Mouse (Mus musculus) midbrain, embryonic 11.5 days (tissue): ENCODE measurements around the gene Kcnq4. TPM values are rescaled to one million over a fixed set of nuclear protein-coding genes. Genes with fewer than 3 reads are reported as not detected.

Experiments
- ATAC-seq: fragments of 200-750 bp; cut with Nextera tagmentation; 2 replicates; pipeline ENCODE4 v1.8.0; 2017; ENCODE audit warnings: moderate TSS enrichment, moderate library complexity; ENCODE audit not compliant: low FRiP score
- DNase-seq: peaks from one replicate; pipeline ENCODE4 v3.0.0; 2015; ENCODE audit warnings: low spot score; ENCODE audit errors: missing footprints
- H3K27ac ChIP-seq: fragments of 300-500 bp; sonication (generic); 2 replicates; pipeline ENCODE4 v1.5.1; 2014; ENCODE audit warnings: low read depth, low read length
- H3K27me3 ChIP-seq: fragments of 300-500 bp; sonication (generic); 2 replicates; pipeline ENCODE4 v1.6.1; 2014; ENCODE audit warnings: mild to moderate bottlenecking, low read length, moderate library complexity, mixed read lengths; ENCODE audit not compliant: control insufficient read depth, insufficient read depth
- H3K36me3 ChIP-seq: fragments of 300-500 bp; sonication (generic); 2 replicates; pipeline ENCODE4 v1.6.1; 2014; ENCODE audit warnings: mild to moderate bottlenecking, low read length, moderate library complexity, mixed read lengths; ENCODE audit not compliant: control insufficient read depth, insufficient read depth
- H3K4me1 ChIP-seq: fragments of 300-500 bp; sonication (generic); 2 replicates; pipeline ENCODE4 v1.6.1; 2014; ENCODE audit warnings: low read length; ENCODE audit not compliant: control insufficient read depth, insufficient read depth
- H3K4me2 ChIP-seq: fragments of 300-500 bp; sonication (generic); 2 replicates; pipeline ENCODE4 v1.6.1; 2014; ENCODE audit warnings: mild to moderate bottlenecking, moderate library complexity
- H3K4me3 ChIP-seq: fragments of 300-500 bp; sonication (generic); 2 replicates; pipeline ENCODE4 v1.5.1; 2014; ENCODE audit warnings: low read depth, low read length
- H3K9ac ChIP-seq: fragments of 300-500 bp; sonication (generic); 2 replicates; pipeline ENCODE4 v1.6.1; 2014; ENCODE audit warnings: low read length
- H3K9me3 ChIP-seq: fragments of 300-500 bp; sonication (generic); 2 replicates; pipeline ENCODE4 v1.6.1; 2016; ENCODE audit warnings: low read length; ENCODE audit not compliant: control insufficient read depth
- WGBS: fragments of 180-500 bp; shearing (Covaris S2); extraction: QIAGEN DNeasy Blood & Tissue Kit; methylation state at CpG from one replicate; pipeline ENCODE4 v1.1.7; 2014; 5-methylcytosine and 5-hydroxymethylcytosine counted together
- microRNA counts: library from miRNA; unstranded; fragments of <30 nt; microRNA quantifications from one replicate; lab custom pipeline; 2015
- microRNA-seq: library from miRNA; unstranded; fragments of <30 nt; microRNA quantifications from one replicate; pipeline ENCODE4, GENCODE M21; 2017
- polyA plus RNA-seq: library from polyadenylated mRNA; unstranded; fragments of >200 nt; fragmentation: Nextera tagmentation; extraction: Ambion mirVana; gene quantifications from 2 replicates; pipeline ENCODE4 v1.2.1, GENCODE M21; 2014

Gene Kcnq4
- polyA plus RNA-seq, 1 experiment from 2014 or later, result 2.3 TPM

- Histone ChIP-seq H3K4me3 (no peak overlapping the region), H3K9me3 (no peaks in the 10 kb centered on the region), H3K4me2 (no peak overlapping the region), H3K36me3 (no peaks in the 10 kb centered on the region), H3K4me1 (no peaks in the 10 kb centered on the region), H3K27ac (no peak overlapping the region), H3K9ac (no peak overlapping the region), H3K27me3 (no peaks in the 10 kb centered on the region)
- ATAC-seq (no peak), DNase-seq (no peak)
- WGBS, result 76% methylated on average over 4 of the region's 4 CpGs
These were observed 87.9 kb downstream of the Kcnq4 start for GRCm38 (mm10) chr4:120660485-120660884.

DNA sequence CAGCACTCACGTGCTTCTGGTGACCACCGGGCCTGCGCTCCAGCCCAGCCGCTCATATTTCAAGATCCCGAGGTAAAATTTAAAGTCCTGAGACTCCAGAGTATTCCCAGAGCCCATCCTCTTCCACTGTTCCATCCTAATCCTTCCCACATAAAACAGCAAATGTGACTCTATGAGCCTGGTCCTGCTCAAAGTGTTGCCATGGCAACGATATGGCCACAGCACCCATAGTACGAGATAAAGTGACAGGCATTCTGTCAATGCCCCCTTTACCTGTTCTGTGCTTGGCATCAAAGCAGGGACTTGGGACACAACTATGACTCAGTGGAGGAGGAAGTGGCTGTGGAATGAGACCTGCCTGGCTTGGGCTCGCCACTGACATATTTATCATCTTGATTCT, 92.5 kb downstream of the Kcnq4 start:
- Histone ChIP-seq H3K4me3 (no peak overlapping the region), H3K27ac (no peak overlapping the region), H3K4me2 (no peak overlapping the region), H3K27me3 (peaks cover 2% of the 10 kb centered on the region; the same call in 1 of the 2 replicates), H3K9ac (no peak overlapping the region), H3K36me3 (no peaks in the 10 kb centered on the region), H3K4me1 (no peaks in the 10 kb centered on the region), H3K9me3 (no peaks in the 10 kb centered on the region)
- DNase-seq, result no peak
- no peak for ATAC-seq
- 77% methylated on average over 8 of the region's 8 CpGs for WGBS

DNA sequence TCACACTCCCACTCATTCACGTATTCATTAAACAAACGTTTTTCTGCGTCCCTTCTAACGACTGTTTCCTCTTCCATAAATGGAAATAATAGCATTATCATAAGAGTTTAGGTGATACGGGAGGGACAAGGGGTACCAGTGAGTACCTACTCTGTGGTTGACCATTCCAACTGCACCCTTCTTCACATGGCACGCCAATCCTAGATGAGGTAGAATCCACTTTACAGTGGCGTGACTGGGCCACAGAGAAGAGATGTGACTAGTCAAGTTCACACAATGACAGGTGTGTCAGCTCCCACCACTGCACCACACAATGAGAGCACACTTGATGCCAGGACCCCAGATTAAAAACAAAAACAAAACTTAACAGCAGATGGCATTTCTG, 98.2 kb downstream of the Kcnq4 start:
- Histone ChIP-seq H3K27me3 (peaks cover 24% of the 10 kb centered on the region), H3K27ac (no peak overlapping the region), H3K4me2 (peak overlapping the region; percentile 92), H3K4me3 (peak overlapping the region; percentile 43), H3K36me3 (no peaks in the 10 kb centered on the region), H3K9ac (no peak overlapping the region; the same call in 1 of the 2 replicates), H3K4me1 (peaks cover 5% of the 10 kb centered on the region), H3K9me3 (no peaks in the 10 kb centered on the region)
- no peak for DNase-seq
- peak; percentile 63 for ATAC-seq
- WGBS, result 24% methylated on average over 7 of the region's 7 CpGs

DNA sequence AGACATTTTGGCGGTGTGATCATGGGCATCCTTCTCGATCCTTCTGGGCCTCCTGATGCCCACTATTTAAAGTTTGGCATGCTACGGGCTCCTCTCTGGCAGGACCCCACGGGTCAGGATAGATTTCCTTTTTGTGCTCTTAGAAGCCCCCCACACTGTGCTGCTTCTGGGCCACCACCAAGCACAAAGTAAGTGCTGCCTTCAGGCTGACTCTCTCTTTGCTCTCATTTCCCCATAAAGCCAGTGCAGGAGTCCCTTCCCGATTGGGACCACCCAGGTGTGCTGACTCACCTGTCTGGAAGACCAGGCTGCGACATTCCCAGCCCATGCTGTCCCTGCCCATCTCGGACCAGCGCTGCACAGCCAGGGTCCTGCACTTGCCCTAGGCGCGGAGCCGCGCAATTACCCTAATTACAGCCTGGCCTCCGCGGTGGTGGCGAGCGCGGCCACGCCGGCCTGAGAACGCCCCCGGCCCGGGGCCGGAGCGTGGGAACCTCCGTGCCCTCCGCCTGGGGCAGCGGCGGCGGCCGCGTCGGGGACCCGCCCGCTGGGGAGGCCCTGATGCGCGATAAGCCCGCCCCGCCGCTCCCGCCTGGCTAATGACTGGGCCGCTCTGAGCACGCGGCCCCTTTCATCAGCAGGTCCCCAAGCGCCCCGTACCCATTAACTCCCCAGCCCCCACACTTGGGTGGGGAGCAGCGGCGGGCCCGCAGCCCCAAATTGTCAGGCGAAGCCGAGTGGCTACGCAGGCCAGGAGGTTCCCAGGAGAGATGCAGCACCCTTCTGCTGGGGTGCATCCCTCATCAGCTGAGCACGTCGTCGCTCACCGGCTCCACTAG, 98.8 kb downstream of the Kcnq4 start:
- peaks cover 5% of the 10 kb centered on the region for H3K4me1 ChIP-seq
- peak overlapping the region; percentile 61 for H3K9ac ChIP-seq
- peaks cover 24% of the 10 kb centered on the region for H3K27me3 ChIP-seq
- H3K9me3 ChIP-seq, result no peaks in the 10 kb centered on the region
- DNase-seq (peak; percentile 93), ATAC-seq (peak; percentile 82)
- no peak overlapping the region for H3K27ac ChIP-seq
- H3K4me2 ChIP-seq, result peak overlapping the region; percentile 92
- H3K4me3 ChIP-seq, result peak overlapping the region; percentile 43
- 4% methylated on average over 55 of the region's 55 CpGs for WGBS
- H3K36me3 ChIP-seq, result no peaks in the 10 kb centered on the region

MicroRNAs encoded within 50 kb of the gene (microRNA counts, 519-probe panel; counts per million panel counts)
- microRNA mmu-miR-30e (lab: Ali Mortazavi, UCI), result 3,409 counts per million, percentile 17 among the panel's probes with 10 or more counts

Small RNA genes lying within 50 kb of the gene (microRNA-seq; reads per million reads assigned to microRNA genes)
- gene Mir30c-1 (147 reads per million, percentile 58 among the genes with 10 or more reads in this experiment), gene Mir30e (not detected), gene Mir30f (not detected)

Other genes with a start within 250 kb of the Kcnq4 start
- not detected in 2 replicates for gene Slfnl1, start 216.4 kb downstream of the Kcnq4 start, polyA plus RNA-seq
- 132 and 134 TPM in 2 replicates for gene Ctps, start 178.3 kb downstream of the Kcnq4 start, polyA plus RNA-seq
- gene Gm8439, start 159.9 kb downstream of the Kcnq4 start, polyA plus RNA-seq, result not detected in 2 replicates
- gene Cited4, start 82.0 kb downstream of the Kcnq4 start, polyA plus RNA-seq, result 8.7 and 8.8 TPM in 2 replicates
- gene Nfyc, start 83.0 kb upstream of the Kcnq4 start, polyA plus RNA-seq, result 117 and 118 TPM in 2 replicates
- gene Rims3, start 106.2 kb upstream of the Kcnq4 start, polyA plus RNA-seq, result 3.4 and 3.5 TPM in 2 replicates
- gene Exo5, start 176.4 kb upstream of the Kcnq4 start, polyA plus RNA-seq, result 32.0 and 32.3 TPM in 2 replicates
- gene Zfp69, start 203.1 kb upstream of the Kcnq4 start, polyA plus RNA-seq, result 9.0 and 9.6 TPM in 2 replicates